Mouse (Mus musculus) forebrain, embryonic 15.5 days (tissue): Measurements from ENCODE around the gene Grin2a. TPM values are rescaled to one million over a fixed set of nuclear protein-coding genes. Genes with fewer than 3 reads are reported as not detected.

ENCODE experiments used
- ATAC-seq: fragments of 200-750 bp; cut with Nextera tagmentation; replicated peaks from 2 replicates; pipeline ENCODE4 v1.8.0; 2017; ENCODE audit warnings: mild to moderate bottlenecking, moderate TSS enrichment, moderate library complexity
- H3K27ac ChIP-seq: fragments of 300-500 bp; sonication (generic); replicated peaks from 2 replicates; pipeline ENCODE4 v1.5.1; 2015; ENCODE audit warnings: mild to moderate bottlenecking, inconsistent platforms
- H3K27me3 ChIP-seq: fragments of 300-500 bp; sonication (generic); 2 replicates; pipeline ENCODE4 v1.6.1; 2015; ENCODE audit warnings: inconsistent platforms
- H3K36me3 ChIP-seq: fragments of 300-500 bp; sonication (generic); 2 replicates; pipeline ENCODE4 v1.6.1; 2015; ENCODE audit warnings: mild to moderate bottlenecking, inconsistent platforms
- H3K4me1 ChIP-seq: fragments of 300-500 bp; sonication (generic); 2 replicates; pipeline ENCODE4 v1.6.1; 2015; ENCODE audit warnings: inconsistent platforms
- H3K4me2 ChIP-seq: fragments of 300-500 bp; sonication (generic); replicated peaks from 2 replicates; pipeline ENCODE4 v1.6.1; 2015; ENCODE audit warnings: mild to moderate bottlenecking, inconsistent platforms
- H3K4me3 ChIP-seq: fragments of 300-500 bp; sonication (generic); 2 replicates; pipeline ENCODE4 v1.5.1; 2015; ENCODE audit warnings: mild to moderate bottlenecking, inconsistent platforms
- H3K9ac ChIP-seq: fragments of 300-500 bp; sonication (generic); replicated peaks from 2 replicates; pipeline ENCODE4 v1.6.1; 2015; ENCODE audit warnings: mild to moderate bottlenecking, inconsistent platforms
- H3K9me3 ChIP-seq: fragments of 300-500 bp; sonication (generic); 2 replicates; pipeline ENCODE4 v1.6.1; 2016; ENCODE audit warnings: inconsistent platforms
- WGBS: fragments of 180-500 bp; shearing (Covaris S2); methylation state at CpG from one replicate; pipeline ENCODE4 v1.1.7; 2015; ENCODE audit warnings: mixed read lengths; 5-methylcytosine and 5-hydroxymethylcytosine counted together
- polyA plus RNA-seq: library from polyadenylated mRNA; unstranded; fragments of >200 nt; fragmentation: Nextera tagmentation; extraction: Ambion mirVana; gene quantifications from 2 replicates; pipeline ENCODE4 v1.2.1, GENCODE M21; 2015

Grin2a gene
- polyA plus RNA-seq, 1 experiment from 2014 or later: 2.2 TPM

GRCm38 (mm10) chr16:9995814-9996210, 452 bp upstream of the Grin2a start:
- peaks cover 34% of the 10 kb centered on the region for H3K4me1 ChIP-seq
- ATAC-seq: no peak
- H3K27ac ChIP-seq: no peak overlapping the region
- H3K4me3 ChIP-seq: peak overlapping the region; percentile 51
- peaks cover 54% of the 10 kb centered on the region for H3K27me3 ChIP-seq
- 22% methylated on average over 13 of the region's 13 CpGs for WGBS
- no peaks in the 10 kb centered on the region for H3K9me3 ChIP-seq
- H3K9ac ChIP-seq: peak overlapping the region; percentile 50
- peak overlapping the region; percentile 95 for H3K4me2 ChIP-seq
- H3K36me3 ChIP-seq: no peaks in the 10 kb centered on the region

DNA sequence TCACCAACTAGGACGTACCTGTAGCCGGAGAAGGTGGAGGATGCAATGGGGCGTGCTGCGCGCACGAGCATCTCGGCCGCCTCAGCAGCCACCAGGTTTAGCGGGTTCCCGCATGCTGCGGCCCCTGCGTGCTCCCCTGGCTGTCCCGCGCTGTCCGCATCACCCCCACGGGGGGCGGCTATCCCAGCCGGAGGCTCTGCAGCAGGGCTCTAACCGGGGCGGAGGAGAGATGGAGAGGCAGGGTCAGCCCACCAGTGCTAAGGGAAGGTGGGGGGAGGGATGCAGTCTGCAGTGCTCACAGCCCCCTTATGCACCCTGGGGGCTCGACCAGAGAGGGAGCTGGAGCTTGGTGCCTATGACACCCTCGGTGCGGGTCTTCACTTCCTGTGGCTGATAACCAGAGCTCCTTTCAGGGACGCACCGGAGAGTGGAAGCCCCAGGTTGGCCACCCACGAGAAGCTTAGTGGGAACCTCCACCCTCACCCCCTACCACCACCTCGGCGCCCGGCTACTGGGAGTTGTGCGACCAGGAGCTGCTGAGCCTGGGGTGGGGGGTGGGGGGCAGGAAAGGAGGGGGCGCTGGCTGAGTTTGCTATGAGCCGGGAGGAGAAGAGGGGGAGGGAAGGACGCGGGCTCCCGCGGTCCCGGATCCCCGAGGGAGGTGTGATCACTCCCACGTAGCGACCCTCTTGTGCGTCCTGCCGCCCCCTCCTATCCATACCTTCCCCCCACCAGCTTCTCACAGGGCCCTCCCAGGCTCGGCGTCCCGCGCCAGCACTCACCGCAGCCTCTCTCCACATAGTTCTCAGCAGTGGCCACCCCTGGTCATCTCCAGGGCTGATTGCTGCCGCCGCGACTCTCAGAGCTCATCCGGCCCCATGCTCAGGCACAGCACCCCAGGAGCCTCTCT, 1.1 kb downstream of the Grin2a start:
- peak overlapping the region; percentile 95 for H3K4me2 ChIP-seq
- H3K9ac ChIP-seq: peak overlapping the region; percentile 50
- no peaks in the 10 kb centered on the region for H3K9me3 ChIP-seq
- H3K27ac ChIP-seq: no peak overlapping the region
- no peaks in the 10 kb centered on the region for H3K36me3 ChIP-seq
- under 1% methylated on average over 43 of the region's 51 CpGs for WGBS
- H3K4me1 ChIP-seq: peaks cover 34% of the 10 kb centered on the region
- peak overlapping the region; percentile 51 for H3K4me3 ChIP-seq
- peaks cover 54% of the 10 kb centered on the region for H3K27me3 ChIP-seq
- peak; percentile 53 for ATAC-seq

DNA sequence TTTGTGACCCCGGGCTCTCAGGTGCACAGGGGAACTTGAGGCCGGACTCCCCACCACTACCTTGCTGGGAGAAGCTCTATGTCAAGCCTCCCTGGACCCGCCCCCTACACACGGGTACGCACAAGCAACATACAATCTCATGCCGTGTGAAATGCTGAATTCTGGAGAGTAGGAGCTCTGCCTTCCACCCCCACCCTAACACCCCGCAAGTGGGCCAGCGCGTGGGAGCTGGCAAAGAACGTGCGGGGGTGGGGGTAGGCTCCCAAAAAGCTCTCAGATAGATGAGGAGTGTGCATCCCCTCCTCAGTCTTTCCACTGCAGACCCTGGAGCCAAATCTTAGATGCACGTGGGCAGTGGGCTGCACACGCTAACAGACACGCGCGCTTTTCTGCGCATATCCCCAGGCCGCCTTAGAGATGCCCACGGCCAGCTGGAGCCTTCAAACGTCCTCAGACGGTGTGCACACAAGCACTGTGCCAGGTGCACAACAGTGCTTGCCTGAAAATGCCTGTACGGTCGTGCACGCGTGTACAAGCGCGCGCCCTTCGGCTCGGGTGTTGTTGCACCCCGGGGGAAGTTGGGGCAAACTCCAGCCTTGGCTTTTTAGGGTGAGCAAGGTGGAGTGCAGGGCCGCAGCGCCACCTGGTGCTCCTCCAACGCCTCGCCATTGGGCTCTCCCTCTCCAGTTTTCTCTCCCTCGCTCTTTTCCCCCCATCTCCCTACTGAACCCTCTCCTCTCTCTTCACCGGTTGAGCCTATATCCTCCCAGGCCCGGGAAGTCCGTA, 1.9 kb downstream of the Grin2a start:
- Histone ChIP-seq H3K4me1 (peaks cover 34% of the 10 kb centered on the region), H3K36me3 (no peaks in the 10 kb centered on the region), H3K4me2 (peak overlapping the region; percentile 95), H3K4me3 (peak overlapping the region; percentile 51), H3K27ac (no peak overlapping the region), H3K9me3 (no peaks in the 10 kb centered on the region), H3K27me3 (peaks cover 54% of the 10 kb centered on the region), H3K9ac (peak overlapping the region; percentile 50)
- WGBS: 1% methylated on average over 39 of the region's 39 CpGs
- peak; percentile 76 for ATAC-seq

- H3K4me1 ChIP-seq: peaks cover 34% of the 10 kb centered on the region
- H3K27ac ChIP-seq: no peak overlapping the region
- H3K27me3 ChIP-seq: peaks cover 54% of the 10 kb centered on the region
- peak; percentile 21; the same call in 1 of the 2 replicates for ATAC-seq
- no peaks in the 10 kb centered on the region for H3K36me3 ChIP-seq
- H3K4me2 ChIP-seq: peak overlapping the region; percentile 95
- H3K4me3 ChIP-seq: peak overlapping the region; percentile 51
- H3K9me3 ChIP-seq: no peaks in the 10 kb centered on the region
- 1% methylated on average over 17 of the region's 17 CpGs for WGBS
- H3K9ac ChIP-seq: no peak overlapping the region
These were observed 2.6 kb downstream of the Grin2a start for GRCm38 (mm10) chr16:9992773-9993221.

DNA sequence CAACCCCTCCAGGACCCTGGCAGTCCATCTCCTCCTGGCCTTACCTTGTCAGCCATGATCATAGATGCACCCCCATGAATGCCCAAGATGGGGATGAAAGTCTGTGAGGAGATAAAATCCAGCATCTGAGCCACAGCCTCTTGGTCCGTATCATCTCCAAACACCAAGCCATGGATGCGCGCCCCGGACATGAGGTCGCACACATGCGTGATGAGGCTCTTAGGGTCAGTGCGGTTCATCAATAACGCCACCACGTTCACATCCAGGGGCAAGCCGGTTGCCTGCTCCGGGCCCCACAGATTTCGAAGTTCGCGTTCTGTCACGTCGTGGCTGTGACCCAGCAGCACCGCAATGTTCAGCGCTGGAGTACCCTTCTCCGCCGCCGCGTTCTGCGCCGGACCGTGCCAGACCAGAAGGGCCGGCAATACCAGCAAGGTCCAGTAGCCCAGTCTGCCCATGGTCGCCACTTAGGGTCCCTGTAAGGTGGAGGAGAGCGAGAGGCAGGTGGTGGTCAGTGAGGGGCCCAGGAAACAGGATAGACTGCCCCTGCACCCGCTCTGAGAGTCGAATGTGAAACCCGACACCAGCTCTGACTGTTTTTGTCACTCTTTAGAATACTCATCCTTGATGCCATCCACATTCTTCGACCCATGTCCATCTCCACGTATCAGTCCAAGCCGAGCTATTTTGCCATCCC, 3.1 kb downstream of the Grin2a start:
- Histone ChIP-seq H3K9ac (no peak overlapping the region), H3K4me3 (peak overlapping the region; percentile 51), H3K27ac (no peak overlapping the region), H3K9me3 (no peaks in the 10 kb centered on the region), H3K4me1 (peaks cover 34% of the 10 kb centered on the region), H3K27me3 (peaks cover 54% of the 10 kb centered on the region), H3K4me2 (peak overlapping the region; percentile 95), H3K36me3 (no peaks in the 10 kb centered on the region)
- 17% methylated on average over 34 of the region's 34 CpGs for WGBS
- no peak for ATAC-seq

DNA sequence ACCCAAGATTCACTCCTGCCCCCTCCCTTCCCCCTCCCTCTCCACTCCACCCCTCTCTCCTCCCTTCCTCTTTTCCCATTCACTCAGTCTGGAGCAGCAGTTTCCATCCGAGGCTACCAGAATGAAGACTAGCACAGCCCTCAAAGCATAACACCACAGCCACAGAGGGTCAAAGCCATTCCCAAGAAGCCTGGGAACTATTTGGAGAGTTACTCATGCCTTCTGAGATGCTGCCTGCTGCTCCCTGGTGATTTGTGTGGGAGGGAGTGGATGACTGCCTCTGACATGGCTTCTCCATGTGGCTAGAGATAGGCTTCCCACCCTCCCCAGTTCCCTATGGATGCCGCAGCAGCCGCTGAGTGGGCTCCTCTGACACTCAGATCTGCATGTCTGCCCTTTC, 10.3 kb downstream of the Grin2a start:
- H3K36me3 ChIP-seq: no peaks in the 10 kb centered on the region
- no peak overlapping the region for H3K27ac ChIP-seq
- 65% methylated on average over 3 of the region's 3 CpGs for WGBS
- H3K9ac ChIP-seq: no peak overlapping the region
- H3K27me3 ChIP-seq: no peaks in the 10 kb centered on the region
- no peak overlapping the region for H3K4me3 ChIP-seq
- no peaks in the 10 kb centered on the region for H3K4me1 ChIP-seq
- ATAC-seq: no peak
- no peaks in the 10 kb centered on the region for H3K9me3 ChIP-seq
- H3K4me2 ChIP-seq: no peak overlapping the region

- Histone ChIP-seq H3K9me3 (no peaks in the 10 kb centered on the region), H3K4me1 (no peaks in the 10 kb centered on the region), H3K27ac (no peak overlapping the region), H3K27me3 (no peaks in the 10 kb centered on the region), H3K9ac (no peak overlapping the region), H3K36me3 (no peaks in the 10 kb centered on the region), H3K4me3 (no peak overlapping the region), H3K4me2 (no peak overlapping the region)
- no peak for ATAC-seq
- 42% methylated on average over 2 of the region's 2 CpGs for WGBS
These were observed 14.7 kb downstream of the Grin2a start for GRCm38 (mm10) chr16:9980641-9981040.

DNA sequence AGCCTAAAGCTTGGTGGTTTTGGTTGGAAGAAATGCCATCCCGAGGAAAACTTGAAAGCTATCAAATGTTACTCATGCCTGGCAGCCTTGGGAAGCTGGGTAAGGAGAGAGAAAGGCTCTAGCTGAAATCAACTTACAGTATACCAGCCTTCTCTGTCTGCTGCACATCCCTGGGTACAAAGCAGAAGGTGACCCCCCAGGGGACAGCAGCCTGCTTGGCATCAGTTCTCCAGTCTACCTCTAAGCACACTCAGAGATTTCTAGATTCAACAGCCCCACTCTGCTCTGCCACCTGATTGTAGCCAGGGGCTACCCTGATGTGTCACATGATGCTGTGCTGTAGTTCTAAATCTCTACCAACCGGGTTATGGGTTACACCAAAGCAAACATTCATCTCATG, 17.2 kb downstream of the Grin2a start:
- no peak overlapping the region for H3K9ac ChIP-seq
- no peak overlapping the region for H3K4me2 ChIP-seq
- H3K9me3 ChIP-seq: no peaks in the 10 kb centered on the region
- H3K27ac ChIP-seq: no peak overlapping the region
- no peak overlapping the region for H3K4me3 ChIP-seq
- whole genome bisulfite sequencing: 81% methylated on average over 2 of the region's 2 CpGs
- H3K4me1 ChIP-seq: no peaks in the 10 kb centered on the region
- no peaks in the 10 kb centered on the region for H3K36me3 ChIP-seq
- ATAC-seq: no peak
- H3K27me3 ChIP-seq: no peaks in the 10 kb centered on the region

DNA sequence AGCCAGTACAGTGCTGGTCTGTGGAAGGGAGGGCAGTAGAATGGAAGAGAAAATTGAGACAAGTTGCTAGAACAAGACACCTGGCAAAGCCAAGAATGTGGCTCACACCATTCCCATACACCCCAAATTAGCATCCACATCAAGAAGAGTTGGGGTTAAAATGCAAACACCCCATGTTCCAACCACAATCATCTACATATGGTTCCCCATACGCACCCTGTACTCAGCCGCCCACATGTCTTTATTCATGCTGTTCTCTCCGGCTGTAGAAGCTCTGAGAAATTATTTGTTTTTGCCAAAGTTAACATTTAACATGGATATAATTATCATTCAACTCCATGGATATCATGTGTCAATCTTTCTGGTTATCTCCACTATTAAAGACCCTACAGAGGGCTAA, 22.7 kb downstream of the Grin2a start:
- no peak for ATAC-seq
- Histone ChIP-seq H3K4me3 (no peak overlapping the region), H3K27me3 (no peaks in the 10 kb centered on the region), H3K36me3 (no peaks in the 10 kb centered on the region), H3K27ac (no peak overlapping the region), H3K4me2 (no peak overlapping the region), H3K9me3 (no peaks in the 10 kb centered on the region), H3K9ac (no peak overlapping the region), H3K4me1 (no peaks in the 10 kb centered on the region)
- 95% methylated on average over 3 of the region's 3 CpGs for WGBS

DNA sequence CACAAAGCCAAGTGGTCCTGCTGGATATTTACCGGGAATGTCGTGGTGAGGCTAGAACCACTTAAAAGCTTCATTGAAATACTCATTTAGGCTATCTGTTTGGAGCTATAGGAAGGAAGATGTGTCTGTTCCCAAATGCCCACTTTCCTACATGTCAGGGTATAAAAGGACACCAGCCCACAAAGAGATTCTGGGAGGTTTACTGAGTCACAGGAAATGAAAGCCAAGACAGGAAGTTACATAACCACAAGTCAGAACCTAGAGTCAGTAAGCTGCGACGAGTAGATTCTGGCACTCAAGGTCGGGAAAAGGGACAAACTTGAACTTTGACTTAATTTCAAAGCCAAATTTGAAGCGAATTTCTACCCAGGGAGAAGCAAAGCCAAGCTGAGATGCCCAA, 30.9 kb downstream of the Grin2a start:
- no peak for ATAC-seq
- no peak overlapping the region for H3K9ac ChIP-seq
- WGBS: 86% methylated on average over 6 of the region's 6 CpGs

GRCm38 (mm10) chr16:9962482-9962881, 32.9 kb downstream of the Grin2a start:
- H3K4me2 ChIP-seq: no peak overlapping the region
- H3K9me3 ChIP-seq: no peaks in the 10 kb centered on the region
- WGBS: 84% methylated on average over 1 of the region's 1 CpGs
- H3K36me3 ChIP-seq: no peaks in the 10 kb centered on the region
- no peaks in the 10 kb centered on the region for H3K4me1 ChIP-seq
- ATAC-seq: no peak
- no peak overlapping the region for H3K9ac ChIP-seq
- H3K27me3 ChIP-seq: no peaks in the 10 kb centered on the region
- H3K4me3 ChIP-seq: no peak overlapping the region
- no peak overlapping the region for H3K27ac ChIP-seq

More for the DNA sequence above, 30.9 kb downstream of the Grin2a start:
- Histone ChIP-seq H3K27me3 (no peaks in the 10 kb centered on the region), H3K4me2 (no peak overlapping the region), H3K36me3 (no peaks in the 10 kb centered on the region), H3K4me3 (no peak overlapping the region), H3K4me1 (no peaks in the 10 kb centered on the region), H3K9me3 (no peaks in the 10 kb centered on the region), H3K27ac (no peak overlapping the region)

- Histone ChIP-seq H3K4me3 (no peak overlapping the region), H3K4me2 (no peak overlapping the region), H3K36me3 (no peaks in the 10 kb centered on the region), H3K27ac (no peak overlapping the region), H3K4me1 (no peaks in the 10 kb centered on the region), H3K27me3 (no peaks in the 10 kb centered on the region), H3K9ac (no peak overlapping the region), H3K9me3 (no peaks in the 10 kb centered on the region)
- no peak for ATAC-seq
- WGBS: 53% methylated on average over 1 of the region's 1 CpGs
These were observed 36.0 kb downstream of the Grin2a start for GRCm38 (mm10) chr16:9959340-9959739.
